Mouse (Mus musculus) liver, embryonic 14.5 days (tissue): ENCODE results near the gene Nufip1. TPM values are rescaled to one million over a fixed set of nuclear protein-coding genes. Genes with fewer than 3 reads are reported as not detected.

Experiments
- ATAC-seq: fragments of 200-750 bp; cut with Nextera tagmentation; 2 replicates; pipeline ENCODE4 v1.8.0; 2017; ENCODE audit warnings: moderate number of reproducible peaks, mild to moderate bottlenecking, moderate library complexity; ENCODE audit not compliant: insufficient read depth
- DNase-seq, 3 experiments: peaks; one replicate each; pipeline ENCODE4 v3.0.0-alpha.2; 2012 to 2013; ENCODE audit warnings: low read depth in 3 of 3, low spot score in 3 of 3
- H3K27ac ChIP-seq: fragments of 300-500 bp; sonication (generic); 2 replicates; pipeline ENCODE4 v1.5.1; 2014; ENCODE audit warnings: moderate library complexity, mild to moderate bottlenecking, control low read depth, inconsistent platforms
- H3K27me3 ChIP-seq: fragments of 300-500 bp; sonication (generic); 2 replicates; pipeline ENCODE4 v1.6.1; 2014; ENCODE audit warnings: mild to moderate bottlenecking, low read length, moderate library complexity; ENCODE audit not compliant: control insufficient read depth, insufficient read depth
- H3K36me3 ChIP-seq: fragments of 300-500 bp; sonication (generic); replicated peaks from 2 replicates; pipeline ENCODE4 v1.6.1; 2014; ENCODE audit warnings: low read depth; ENCODE audit not compliant: control insufficient read depth, insufficient read depth
- H3K4me1 ChIP-seq, 2 experiments: fragments of 200-500 bp in 1 of 2; fragments of 300-500 bp in 1 of 2; sonication (generic) in 1 of 2; replicated peaks; 2 replicates each; pipeline ENCODE4 v1.6.1; 2012 to 2014; ENCODE audit warnings: antibody characterized with exemption in 1 of 2, inconsistent platforms in 1 of 2, low read length in 1 of 2; ENCODE audit not compliant: control insufficient read depth in 2 of 2, insufficient read depth in 2 of 2
- H3K4me2 ChIP-seq: fragments of 300-500 bp; sonication (generic); 2 replicates; pipeline ENCODE4 v1.6.1; 2014; ENCODE audit warnings: low read depth, mild to moderate bottlenecking, control low read depth, moderate library complexity
- H3K4me3 ChIP-seq, 2 experiments: fragments of 200-500 bp in 1 of 2; fragments of 300-500 bp in 1 of 2; sonication (generic) in 1 of 2; 2 replicates each; pipeline ENCODE4 v1.5.1; 2012 to 2014; ENCODE audit warnings: low read depth in 2 of 2, low read length in 2 of 2, mild to moderate bottlenecking in 2 of 2, control low read depth in 1 of 2, inconsistent platforms in 1 of 2, moderate library complexity in 1 of 2; ENCODE audit not compliant: insufficient read depth in 1 of 2
- H3K9ac ChIP-seq: fragments of 300-500 bp; sonication (generic); replicated peaks from 2 replicates; pipeline ENCODE4 v1.6.1; 2014; ENCODE audit warnings: mild to moderate bottlenecking, control low read depth, moderate library complexity
- H3K9me3 ChIP-seq: fragments of 300-500 bp; sonication (generic); 2 replicates; pipeline ENCODE4 v1.6.1; 2016; ENCODE audit warnings: low read length, mixed read lengths; ENCODE audit not compliant: control insufficient read depth
- CTCF ChIP-seq: IDR thresholded peaks from 2 replicates; pipeline ENCODE4 v1.5.1; 2016; ENCODE audit warnings: antibody characterized with exemption, low read depth, control low read depth
- EP300 ChIP-seq: IDR thresholded peaks from 2 replicates; pipeline ENCODE4 v1.6.1; 2016; ENCODE audit warnings: antibody characterized with exemption, low read depth
- WGBS: fragments of 180-500 bp; shearing (Covaris S2); extraction: QIAGEN DNeasy Blood & Tissue Kit; methylation state at CpG from one replicate; pipeline ENCODE4 v1.1.7; 2014; ENCODE audit not compliant: insufficient replicate concordance; 5-methylcytosine and 5-hydroxymethylcytosine counted together
- polyA plus RNA-seq, 2 experiments: library from polyadenylated mRNA; depleted of rRNA in 1 of 2; stranded (reverse) in 1 of 2; unstranded in 1 of 2; fragments of >200 nt; fragmentation: Nextera tagmentation in 1 of 2; extraction: Ambion mirVana in 1 of 2; gene quantifications; 2 replicates each; pipeline versions ENCODE4 v1.2.1 to v1.2.3; 2012 to 2014

Gene Nufip1
- polyA plus RNA-seq, 2 experiments, result 3.1 to 4.6 TPM

- Histone ChIP-seq H3K36me3 (peaks cover 33% of the 10 kb centered on the region), H3K9ac (no peak overlapping the region), H3K4me1 (no peaks in the 10 kb centered on the region), H3K27me3 (no peaks in the 10 kb centered on the region), H3K9me3 (no peaks in the 10 kb centered on the region), H3K4me2 (no peak overlapping the region), H3K27ac (no peak overlapping the region), H3K4me3 (no peak overlapping the region)
- ATAC-seq, result no peak
- WGBS, result 62% methylated on average over 3 of the region's 3 CpGs
- TF ChIP-seq EP300, result no peak
- TF ChIP-seq CTCF, result no peak
- DNase-seq, result no peak
Observed at GRCm38 (mm10) chr14:76127311-76127710, 16.6 kb downstream of the Nufip1 start.

GRCm38 (mm10) chr14:76128174-76128573 lies 17.5 kb downstream of the Nufip1 start:
- H3K4me1 ChIP-seq, result no peaks in the 10 kb centered on the region
- ATAC-seq (no peak), DNase-seq (no peak)
- H3K4me2 ChIP-seq, result no peak overlapping the region
- H3K4me3 ChIP-seq, result no peak overlapping the region
- H3K27me3 ChIP-seq, result no peaks in the 10 kb centered on the region
- no peaks in the 10 kb centered on the region for H3K9me3 ChIP-seq
- no peak overlapping the region for H3K9ac ChIP-seq
- TF ChIP-seq EP300 (no peak), CTCF (no peak)
- WGBS, result 55% methylated on average over 4 of the region's 4 CpGs
- peaks cover 38% of the 10 kb centered on the region for H3K36me3 ChIP-seq
- no peak overlapping the region for H3K27ac ChIP-seq

DNA sequence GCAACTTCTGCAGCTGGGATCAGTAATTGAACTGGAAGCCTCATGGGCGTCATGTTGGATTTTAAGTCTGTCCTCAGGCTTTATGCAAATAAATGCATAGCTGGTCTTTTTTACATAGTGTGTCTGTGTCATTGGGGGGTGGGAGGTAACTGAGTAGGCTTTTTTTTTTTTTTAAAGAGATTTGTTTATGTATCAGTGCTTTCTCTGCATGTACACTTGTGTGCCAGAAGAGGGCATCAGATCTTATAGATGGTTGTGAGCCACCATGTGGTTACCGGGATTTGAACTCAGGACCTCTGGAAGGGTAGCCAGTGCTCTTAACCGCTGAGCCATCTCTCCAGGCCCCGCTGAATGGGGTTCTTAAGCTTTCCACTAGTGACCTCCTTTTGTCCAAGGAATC lies 24.3 kb downstream of the Nufip1 start:
- H3K4me2 ChIP-seq, result no peak overlapping the region
- H3K4me3 ChIP-seq, result no peak overlapping the region
- H3K27me3 ChIP-seq, result no peaks in the 10 kb centered on the region
- H3K36me3 ChIP-seq, result peaks cover 35% of the 10 kb centered on the region
- TF ChIP-seq CTCF (0 out of 2 replicates have a peak, but pooled peaks have one; percentile 7), EP300 (no peak)
- H3K9ac ChIP-seq, result no peak overlapping the region
- no peak for DNase-seq
- WGBS, result 84% methylated on average over 4 of the region's 4 CpGs
- ATAC-seq, result no peak
- H3K9me3 ChIP-seq, result no peaks in the 10 kb centered on the region
- no peak overlapping the region for H3K27ac ChIP-seq
- no peaks in the 10 kb centered on the region for H3K4me1 ChIP-seq

GRCm38 (mm10) chr14:76145248-76145647 lies 34.6 kb downstream of the Nufip1 start:
- no peak for DNase-seq
- Histone ChIP-seq H3K4me3 (no peak overlapping the region), H3K4me1 (peaks cover 16 to 26% of the 10 kb centered on the region in 2 experiments), H3K4me2 (peak overlapping the region; percentile 58), H3K9me3 (no peaks in the 10 kb centered on the region), H3K36me3 (no peaks in the 10 kb centered on the region), H3K27me3 (no peaks in the 10 kb centered on the region), H3K9ac (no peak overlapping the region), H3K27ac (no peak overlapping the region)
- no peak for TF ChIP-seq CTCF
- TF ChIP-seq EP300, result no peak
- 30% methylated on average over 1 of the region's 1 CpGs for WGBS
- ATAC-seq, result peak; percentile 52

DNA sequence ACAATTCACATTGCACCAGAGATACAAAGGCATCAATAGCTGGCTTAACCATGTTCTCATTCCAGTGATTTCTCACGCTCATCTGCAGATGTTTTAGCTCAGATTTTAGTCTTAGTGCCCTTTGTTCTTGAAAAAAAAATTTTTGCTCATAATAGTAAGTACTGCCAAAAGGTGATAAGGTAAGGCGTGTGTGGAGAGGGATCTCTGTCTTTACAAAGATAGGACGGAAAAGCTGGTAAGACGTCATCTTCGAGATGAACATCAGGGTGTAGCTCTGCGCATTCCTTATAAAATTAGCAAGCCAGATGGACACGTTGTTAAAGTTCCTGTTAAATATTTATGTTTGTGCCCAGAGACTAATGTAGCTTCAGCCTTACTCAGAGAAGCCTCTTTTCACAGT lies 35.2 kb downstream of the Nufip1 start:
- 0 out of 2 replicates have a peak overlapping the region, but pooled peaks have one; percentile 20 for H3K9ac ChIP-seq
- no peak overlapping the region for H3K27ac ChIP-seq
- DNase-seq (peak; percentile 48 to 65 (median 51)), ATAC-seq (peak; percentile 84)
- no peaks in the 10 kb centered on the region for H3K36me3 ChIP-seq
- no peaks in the 10 kb centered on the region for H3K27me3 ChIP-seq
- no peaks in the 10 kb centered on the region for H3K9me3 ChIP-seq
- WGBS, result 10% methylated on average over 7 of the region's 7 CpGs
- TF ChIP-seq EP300 (peak; percentile 72), CTCF (no peak)
- H3K4me2 ChIP-seq, result peak overlapping the region; percentile 58
- H3K4me3 ChIP-seq, result no peak overlapping the region
- H3K4me1 ChIP-seq, result peaks cover 17 to 26% of the 10 kb centered on the region in 2 experiments
